Mouse (Mus musculus) heart, adult 9 months (tissue): ENCODE measurements around the gene Thap11.

Experiments used
- DNase-seq, 2 experiments: peaks; one replicate each; pipeline ENCODE4 v3.0.0; 2022; ENCODE audit warnings: low spot score in 2 of 2

Thap11 gene

DNA sequence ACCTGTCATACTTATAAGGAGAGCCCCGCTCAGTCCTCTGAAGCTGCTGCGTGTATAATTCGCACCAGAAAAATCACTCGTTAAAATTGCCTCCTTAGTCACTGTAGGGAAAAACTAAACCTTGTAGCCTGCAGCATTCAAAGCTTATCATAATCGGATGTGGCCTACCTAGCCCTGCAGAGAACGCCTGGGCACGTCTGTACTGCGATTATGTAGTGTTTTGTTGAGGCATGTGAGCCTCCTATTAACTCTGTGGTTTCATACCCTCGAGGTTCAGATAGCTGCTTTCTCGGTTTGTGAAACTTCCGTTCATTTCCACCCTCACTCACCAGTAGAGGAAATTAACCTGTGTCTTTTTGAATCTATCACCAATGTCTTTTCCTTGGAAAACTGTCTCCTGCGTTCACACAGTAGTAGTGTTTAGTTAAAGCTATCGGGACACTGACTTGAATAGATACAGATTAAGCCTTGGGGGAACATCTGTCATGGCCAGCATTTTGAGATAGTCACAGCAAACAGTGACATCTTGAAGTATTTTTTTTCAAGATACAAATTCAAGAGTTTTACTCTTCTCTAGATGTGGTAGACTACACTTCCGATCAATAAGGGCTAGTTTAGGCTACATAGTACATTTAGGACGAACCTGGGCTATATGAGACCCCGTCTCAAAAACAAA, 46.1 kb downstream of the Thap11 start:
- no peak for DNase-seq
